Mouse (Mus musculus) embryonic facial prominence, embryonic 12.5 days (tissue): ENCODE measurements around the gene Zswim1. TPM values are rescaled to one million over a fixed set of nuclear protein-coding genes. Genes with fewer than 3 reads are reported as not detected.
"Not testable (repeated sequence)": the region's sequence is repeated elsewhere in the genome, so short reads cannot be mapped to it uniquely, and the experiment has no call there.

Experiments
- ATAC-seq: fragments of 200-750 bp; cut with Nextera tagmentation; 2 replicates; pipeline ENCODE4 v1.8.0; 2017; ENCODE audit not compliant: insufficient number of reproducible peaks, insufficient read depth, low FRiP score, low TSS enrichment
- H3K27ac ChIP-seq: fragments of 300-500 bp; sonication (generic); 2 replicates; pipeline ENCODE4 v1.5.1; 2016; ENCODE audit warnings: mild to moderate bottlenecking
- H3K27me3 ChIP-seq: fragments of 300-500 bp; sonication (generic); 2 replicates; pipeline ENCODE4 v1.6.1; 2016; ENCODE audit warnings: mild to moderate bottlenecking, moderate library complexity
- H3K36me3 ChIP-seq: fragments of 300-500 bp; sonication (generic); 2 replicates; pipeline ENCODE4 v1.6.1; 2016; ENCODE audit warnings: mild to moderate bottlenecking
- H3K4me1 ChIP-seq: fragments of 300-500 bp; sonication (generic); 2 replicates; pipeline ENCODE4 v1.6.1; 2016
- H3K4me2 ChIP-seq: fragments of 300-500 bp; sonication (generic); replicated peaks from 2 replicates; pipeline ENCODE4 v1.6.1; 2016; ENCODE audit warnings: mild to moderate bottlenecking, moderate library complexity
- H3K4me3 ChIP-seq: fragments of 300-500 bp; sonication (generic); 2 replicates; pipeline ENCODE4 v1.5.1; 2016; ENCODE audit warnings: mild to moderate bottlenecking
- H3K9ac ChIP-seq: fragments of 300-500 bp; sonication (generic); 2 replicates; pipeline ENCODE4 v1.6.1; 2016; ENCODE audit warnings: mild to moderate bottlenecking, moderate library complexity
- H3K9me3 ChIP-seq: fragments of 300-500 bp; sonication (generic); 2 replicates; pipeline ENCODE4 v1.6.1; 2016; ENCODE audit warnings: mild to moderate bottlenecking, moderate library complexity
- WGBS: fragments of 180-500 bp; shearing (Covaris S2); methylation state at CpG from one replicate; pipeline ENCODE4 v1.1.7; 2016; 5-methylcytosine and 5-hydroxymethylcytosine counted together
- polyA plus RNA-seq: library from polyadenylated mRNA; unstranded; fragments of >200 nt; fragmentation: Nextera tagmentation; extraction: Ambion mirVana; gene quantifications from 2 replicates; pipeline ENCODE4 v1.2.1, GENCODE M21; 2016

The Zswim1 gene
- polyA plus RNA-seq, 1 experiment from 2014 or later: 20.8 TPM

GRCm38 (mm10) chr2:164793236-164793635, 29.2 kb upstream of the Zswim1 start:
- Histone ChIP-seq H3K27ac (no peak overlapping the region), H3K4me3 (no peak overlapping the region), H3K9me3 (no peaks in the 10 kb centered on the region), H3K27me3 (no peaks in the 10 kb centered on the region), H3K36me3 (peaks cover 49% of the 10 kb centered on the region), H3K4me1 (no peaks in the 10 kb centered on the region), H3K4me2 (no peak overlapping the region), H3K9ac (no peak overlapping the region)
- no peak for ATAC-seq
- WGBS: 89% methylated on average over 3 of the region's 3 CpGs

- H3K36me3 ChIP-seq: peaks cover 50% of the 10 kb centered on the region
- H3K4me3 ChIP-seq: no peak overlapping the region
- no peaks in the 10 kb centered on the region for H3K27me3 ChIP-seq
- no peak overlapping the region for H3K9ac ChIP-seq
- no peak for ATAC-seq
- no peak overlapping the region for H3K4me2 ChIP-seq
- no peaks in the 10 kb centered on the region for H3K4me1 ChIP-seq
- H3K9me3 ChIP-seq: no peaks in the 10 kb centered on the region
- WGBS: 94% methylated on average over 2 of the region's 2 CpGs
- no peak overlapping the region for H3K27ac ChIP-seq
These were observed 28.7 kb upstream of the Zswim1 start for GRCm38 (mm10) chr2:164793772-164794171.

- peaks cover 53% of the 10 kb centered on the region for H3K36me3 ChIP-seq
- ATAC-seq: no peak
- no peak overlapping the region for H3K4me2 ChIP-seq
- WGBS: 31% methylated on average over 5 of the region's 5 CpGs
- no peak overlapping the region for H3K9ac ChIP-seq
- H3K4me1 ChIP-seq: no peaks in the 10 kb centered on the region
- no peaks in the 10 kb centered on the region for H3K9me3 ChIP-seq
- H3K27me3 ChIP-seq: no peaks in the 10 kb centered on the region
- no peak overlapping the region for H3K27ac ChIP-seq
- no peak overlapping the region for H3K4me3 ChIP-seq
These were observed 28.2 kb upstream of the Zswim1 start for GRCm38 (mm10) chr2:164794293-164794692.

- no peaks in the 10 kb centered on the region for H3K4me1 ChIP-seq
- H3K4me2 ChIP-seq: no peak overlapping the region
- 80% methylated on average over 4 of the region's 4 CpGs for WGBS
- no peaks in the 10 kb centered on the region for H3K27me3 ChIP-seq
- peaks cover 60% of the 10 kb centered on the region for H3K36me3 ChIP-seq
- no peak overlapping the region for H3K4me3 ChIP-seq
- no peak for ATAC-seq
- no peaks in the 10 kb centered on the region for H3K9me3 ChIP-seq
- H3K27ac ChIP-seq: no peak overlapping the region
- H3K9ac ChIP-seq: no peak overlapping the region
These were observed 26.6 kb upstream of the Zswim1 start for GRCm38 (mm10) chr2:164795868-164796267.

GRCm38 (mm10) chr2:164798554-164798953, 23.9 kb upstream of the Zswim1 start:
- not testable (repeated sequence) for ATAC-seq, H3K27me3 ChIP-seq, H3K9me3 ChIP-seq, H3K27ac ChIP-seq, H3K4me1 ChIP-seq, H3K4me3 ChIP-seq, H3K9ac ChIP-seq, H3K4me2 ChIP-seq
- 86% methylated on average over 6 of the region's 6 CpGs for WGBS
- peaks cover 54% of the 10 kb centered on the region for H3K36me3 ChIP-seq

GRCm38 (mm10) chr2:164800252-164801004, 22.1 kb upstream of the Zswim1 start:
- Histone ChIP-seq H3K4me3 (no peak overlapping the region), H3K9ac (no peak overlapping the region), H3K9me3 (no peaks in the 10 kb centered on the region), H3K27ac (no peak overlapping the region), H3K4me1 (peaks cover 9% of the 10 kb centered on the region; the same call in 1 of the 2 replicates), H3K36me3 (peaks cover 44% of the 10 kb centered on the region), H3K4me2 (no peak overlapping the region), H3K27me3 (no peaks in the 10 kb centered on the region)
- 87% methylated on average over 13 of the region's 13 CpGs for WGBS
- no peak for ATAC-seq

GRCm38 (mm10) chr2:164803201-164803920, 19.1 kb upstream of the Zswim1 start:
- Histone ChIP-seq H3K36me3 (peaks cover 29% of the 10 kb centered on the region), H3K4me3 (peak overlapping the region; percentile 70), H3K9ac (peak overlapping the region; percentile 76; the same call in 1 of the 2 replicates), H3K27ac (no peak overlapping the region; the same call in 1 of the 2 replicates), H3K9me3 (no peaks in the 10 kb centered on the region), H3K4me1 (peaks cover 13% of the 10 kb centered on the region; the same call in 1 of the 2 replicates), H3K4me2 (peak overlapping the region; percentile 76), H3K27me3 (no peaks in the 10 kb centered on the region)
- no peak for ATAC-seq
- 90% methylated on average over 16 of the region's 16 CpGs for WGBS

- H3K4me1 ChIP-seq: peaks cover 13% of the 10 kb centered on the region; the same call in 1 of the 2 replicates
- no peak for ATAC-seq
- peak overlapping the region; percentile 76 for H3K4me2 ChIP-seq
- H3K27me3 ChIP-seq: no peaks in the 10 kb centered on the region
- H3K4me3 ChIP-seq: peak overlapping the region; percentile 70
- H3K9me3 ChIP-seq: no peaks in the 10 kb centered on the region
- peaks cover 30% of the 10 kb centered on the region for H3K36me3 ChIP-seq
- 57% methylated on average over 1 of the region's 1 CpGs for WGBS
- H3K27ac ChIP-seq: no peak overlapping the region; the same call in 1 of the 2 replicates
- H3K9ac ChIP-seq: peak overlapping the region; percentile 76
These were observed 18.6 kb upstream of the Zswim1 start for GRCm38 (mm10) chr2:164803921-164804313.

- peak within 1 kb of the TSS; percentile 78 for H3K27ac ChIP-seq
- WGBS: under 1% methylated on average over 47 of the region's 47 CpGs
These were observed 17.8 kb upstream of the Zswim1 start, which contains the start of the genes Acot8 and Zswim3 for GRCm38 (mm10) chr2:164804533-164805331. Acot8 (minus strand) TSS chr2:164804882. Zswim3 (plus strand) TSS chr2:164805098.

GRCm38 (mm10) chr2:164805332-164805718, 17.2 kb upstream of the Zswim1 start:
- WGBS: 2% methylated on average over 21 of the region's 21 CpGs

More at GRCm38 (mm10) chr2:164804533-164805331, 17.8 kb upstream of the Zswim1 start, which contains the start of the genes Acot8 and Zswim3:
- peak within 1 kb of the TSS; percentile 76 for H3K9ac ChIP-seq
- peak within 1 kb of the TSS; percentile 86 for H3K4me2 ChIP-seq
- peaks cover 13% of the 10 kb centered on the region; the same call in 1 of the 2 replicates for H3K4me1 ChIP-seq
- ATAC-seq: peak; percentile 94
- H3K9me3 ChIP-seq: no peaks in the 10 kb centered on the region
- peaks cover 25% of the 10 kb centered on the region for H3K36me3 ChIP-seq
- peak within 1 kb of the TSS; percentile 70 for H3K4me3 ChIP-seq
- H3K27me3 ChIP-seq: no peaks in the 10 kb centered on the region

GRCm38 (mm10) chr2:164806614-164807013, 15.9 kb upstream of the Zswim1 start:
- ATAC-seq: no peak
- Histone ChIP-seq H3K36me3 (peaks cover 13% of the 10 kb centered on the region), H3K9me3 (no peaks in the 10 kb centered on the region), H3K4me1 (peaks cover 13% of the 10 kb centered on the region; the same call in 1 of the 2 replicates), H3K4me2 (no peak overlapping the region), H3K27me3 (no peaks in the 10 kb centered on the region), H3K4me3 (no peak overlapping the region), H3K9ac (no peak overlapping the region), H3K27ac (no peak overlapping the region)
- 69% methylated on average over 7 of the region's 7 CpGs for WGBS

More at GRCm38 (mm10) chr2:164805332-164805718, 17.2 kb upstream of the Zswim1 start:
- ATAC-seq: peak; percentile 32
- peak overlapping the region; percentile 86 for H3K4me2 ChIP-seq
- peaks cover 13% of the 10 kb centered on the region; the same call in 1 of the 2 replicates for H3K4me1 ChIP-seq
- H3K9ac ChIP-seq: peak overlapping the region; percentile 63
- peak overlapping the region; percentile 75 for H3K27ac ChIP-seq
- no peaks in the 10 kb centered on the region for H3K27me3 ChIP-seq
- peaks cover 21% of the 10 kb centered on the region for H3K36me3 ChIP-seq
- peak overlapping the region; percentile 70 for H3K4me3 ChIP-seq
- H3K9me3 ChIP-seq: no peaks in the 10 kb centered on the region
